Mouse (Mus musculus) CH12F3 (cell line): ENCODE data around the gene Dcaf8.

ENCODE experiments used
- in situ Hi-C: fragments of 300-500 bp; cut with MboI; formaldehyde crosslinking; loops from 2 replicates; pipeline ENCODE4 v1.14.3; 2020; ENCODE audit warnings: low sequenced_read_pairs

Dcaf8 gene

GRCm38 (mm10) chr1:172147835-172148278 lies at the start of gene Dcaf8:
TSS of gene Dcaf8 (plus strand) at chr1:172148084.
- in situ Hi-C loops = no loop called here

DNA sequence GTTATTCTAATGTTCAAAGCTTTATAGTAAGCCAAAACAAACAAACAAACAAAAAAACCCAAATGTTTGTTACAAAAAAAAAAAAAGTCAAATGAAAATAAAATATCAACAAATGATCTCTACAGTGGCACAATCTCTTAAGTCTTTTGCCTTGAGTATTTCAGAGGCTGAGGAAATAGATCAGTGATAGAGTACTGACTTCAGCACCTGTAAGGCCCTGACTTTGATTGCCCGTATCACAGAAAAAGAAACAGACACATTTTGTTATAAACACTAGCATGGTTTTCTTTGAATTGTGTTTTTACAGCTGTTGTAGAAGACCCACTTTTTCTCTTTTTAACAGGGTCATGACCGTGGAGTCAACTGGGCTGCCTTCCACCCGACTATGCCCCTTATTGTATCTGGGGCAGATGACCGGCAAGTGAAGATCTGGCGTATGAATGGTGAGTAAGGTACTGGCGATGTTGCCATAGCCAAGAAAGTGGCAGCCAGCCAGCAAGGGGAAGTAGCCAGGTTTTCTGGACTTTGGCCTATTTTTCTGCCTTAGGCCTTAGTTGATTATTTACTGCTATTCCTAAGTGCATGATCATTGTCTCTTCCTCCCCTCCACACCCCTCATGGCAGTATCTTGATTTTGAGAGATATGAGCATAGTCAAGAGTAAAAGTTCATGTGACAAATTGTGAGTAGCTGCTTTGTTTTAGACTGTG lies 48.4 kb upstream of the Dcaf8 start:
- in situ Hi-C loops = no loop called here

GRCm38 (mm10) chr1:172103619-172104018 lies 44.3 kb upstream of the Dcaf8 start:
- in situ Hi-C loops = no loop called here

DNA sequence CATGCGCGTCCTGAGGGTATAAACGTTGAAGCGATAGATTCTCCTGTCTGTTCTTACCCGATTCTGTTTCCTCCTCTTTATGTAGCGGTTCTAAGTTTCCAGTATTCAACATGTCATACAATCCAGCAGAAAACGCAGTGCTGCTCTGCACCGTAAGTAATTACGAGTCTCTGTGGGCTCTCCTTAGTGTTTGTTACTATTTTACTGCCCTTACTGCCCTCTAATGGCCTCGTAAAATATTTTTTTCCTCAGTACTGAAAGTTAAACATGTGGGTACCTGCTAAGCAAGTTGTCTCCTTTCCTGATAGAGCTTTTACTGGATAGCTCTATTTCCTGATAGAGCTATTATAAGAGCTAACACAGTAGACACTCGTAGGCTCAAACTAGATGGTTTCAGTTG lies 42.8 kb upstream of the Dcaf8 start:
- in situ Hi-C loops = no loop called here

GRCm38 (mm10) chr1:172107777-172108477 lies 40.0 kb upstream of the Dcaf8 start:
- in situ Hi-C loops = no loop called here

DNA sequence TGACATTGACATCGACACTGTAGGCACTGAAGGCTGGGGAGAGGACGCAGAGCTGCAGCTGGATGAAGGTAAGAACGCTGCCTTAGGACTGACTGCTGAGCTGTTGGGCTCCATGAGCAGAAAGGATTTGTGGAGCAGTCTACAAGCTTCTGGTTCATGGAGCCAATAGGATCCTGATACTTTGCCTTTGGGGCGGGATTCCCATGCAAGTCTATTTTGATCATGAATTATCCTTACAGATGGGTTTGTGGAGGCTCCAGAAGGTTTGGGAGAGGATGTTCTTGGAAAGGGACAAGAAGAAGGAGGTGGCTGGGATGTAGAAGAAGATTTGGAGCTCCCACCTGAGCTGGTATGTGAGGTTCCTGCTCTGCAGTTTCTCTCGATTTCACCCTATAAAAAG lies 30.9 kb upstream of the Dcaf8 start:
- in situ Hi-C loops = no loop called here

DNA sequence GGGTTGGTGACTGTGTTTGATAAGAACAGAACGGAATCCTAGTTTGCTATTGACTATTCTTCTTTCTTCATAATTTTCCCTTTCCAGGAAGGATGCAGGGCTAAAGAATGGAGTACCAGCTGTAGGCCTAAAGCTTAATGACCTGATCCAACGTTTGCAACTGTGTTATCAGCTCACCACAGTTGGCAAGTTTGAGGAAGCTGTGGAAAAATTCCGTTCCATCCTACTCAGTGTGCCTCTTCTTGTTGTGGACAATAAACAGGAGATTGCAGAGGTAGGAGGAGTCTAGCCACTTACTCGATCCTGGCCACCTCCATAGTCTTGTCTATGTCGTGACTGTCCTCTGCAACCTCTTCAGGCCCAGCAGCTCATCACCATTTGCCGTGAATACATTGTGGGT lies 28.8 kb upstream of the Dcaf8 start:
- in situ Hi-C loops = no loop called here

GRCm38 (mm10) chr1:172119720-172120119 lies 28.2 kb upstream of the Dcaf8 start:
- in situ Hi-C loops = no loop called here

DNA sequence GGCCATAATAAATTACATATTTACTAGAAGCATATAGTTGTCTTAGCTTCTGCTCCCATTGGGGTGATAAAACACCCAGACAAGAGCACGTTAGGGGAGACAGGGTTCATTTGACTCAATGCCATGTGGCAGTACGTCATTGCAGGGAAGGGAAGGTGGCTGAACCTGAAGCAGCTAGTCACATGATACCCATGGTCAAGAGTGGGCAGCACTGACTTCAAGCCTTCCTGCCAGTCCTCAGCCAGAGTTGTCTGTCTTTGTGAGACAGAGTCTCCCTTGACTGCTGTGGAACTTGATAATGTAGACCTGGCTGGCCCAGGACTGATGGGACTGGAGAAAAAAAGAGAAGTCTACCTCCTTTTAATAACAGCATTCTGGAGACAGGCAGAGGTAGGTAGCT lies 25.2 kb upstream of the Dcaf8 start:
- in situ Hi-C loops = no loop called here

- in situ Hi-C loops = no loop called here
Observed at GRCm38 (mm10) chr1:172124572-172124971, 23.3 kb upstream of the Dcaf8 start.

DNA sequence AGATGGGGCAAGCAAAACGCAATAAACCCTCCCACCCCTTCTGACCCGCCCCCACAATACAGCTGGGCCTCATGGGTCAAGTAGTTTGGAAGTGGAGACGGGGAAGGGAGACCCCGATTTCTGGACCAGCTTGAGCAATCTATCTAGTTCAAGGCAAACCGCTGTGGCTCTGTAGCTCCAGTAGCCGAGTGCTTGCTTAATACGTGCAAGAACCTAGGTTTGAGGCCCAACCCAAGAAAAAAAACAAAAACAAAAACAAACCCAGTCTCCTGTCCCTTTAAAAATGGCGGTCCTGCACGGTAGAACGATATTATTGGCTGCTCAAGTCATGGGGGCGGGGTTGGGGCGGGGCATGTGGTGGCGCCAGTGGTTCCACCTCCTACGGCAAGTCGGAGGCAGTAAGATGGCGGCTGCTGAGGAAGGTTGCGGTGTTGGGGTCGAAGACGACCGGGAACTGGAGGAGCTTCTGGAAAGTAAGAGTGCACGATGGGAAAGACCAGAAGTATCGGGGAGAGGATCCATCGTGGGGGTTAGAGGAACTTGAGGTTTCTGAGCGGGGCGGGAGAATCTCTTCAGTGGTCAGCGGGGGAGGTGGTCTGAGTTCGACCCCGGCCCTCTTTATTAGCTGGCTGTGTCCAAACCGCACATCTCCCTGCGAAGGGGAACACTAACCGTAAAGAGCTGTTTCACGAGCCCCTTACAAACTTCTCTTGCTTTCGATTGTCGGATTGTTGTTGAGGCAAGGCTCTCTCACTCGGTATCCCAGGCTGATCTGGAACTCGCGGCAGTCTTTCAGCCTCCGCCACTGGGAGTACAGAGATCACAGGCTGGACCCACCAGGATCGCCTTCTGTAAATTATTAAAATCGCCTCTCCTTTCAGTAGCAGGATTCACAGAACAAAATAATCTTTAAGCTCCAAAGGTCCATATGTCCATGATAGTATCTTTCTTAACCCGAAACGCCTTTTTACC lies 21.2 kb upstream of the Dcaf8 start, which contains the start of gene Pex19:
Pex19 (plus strand) TSS at position 380 of the 972 bp plus-strand sequence.
- in situ Hi-C loops = no loop called here

- in situ Hi-C loops = no loop called here
Observed at GRCm38 (mm10) chr1:172127487-172127886, 20.4 kb upstream of the Dcaf8 start.

- in situ Hi-C loops = no loop called here
Observed at GRCm38 (mm10) chr1:172128563-172128962, 19.3 kb upstream of the Dcaf8 start.

DNA sequence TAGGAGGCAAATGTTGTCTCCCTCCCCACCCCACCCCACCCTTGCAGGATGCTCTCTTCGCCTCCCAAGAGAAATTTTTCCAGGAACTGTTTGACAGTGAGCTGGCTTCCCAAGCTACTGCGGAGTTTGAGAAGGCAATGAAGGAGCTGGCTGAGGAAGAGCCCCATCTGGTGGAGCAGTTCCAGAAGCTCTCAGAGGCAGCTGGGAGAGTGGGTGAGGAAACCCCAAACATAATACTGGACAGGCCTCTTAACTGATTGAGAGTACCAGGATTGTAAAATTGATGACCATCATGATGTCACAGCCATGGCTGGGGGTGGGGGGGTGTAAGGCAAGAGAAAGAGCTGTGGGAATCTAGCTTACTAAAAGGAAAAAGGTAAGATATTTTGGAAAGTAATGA lies 18.8 kb upstream of the Dcaf8 start:
- in situ Hi-C loops = no loop called here

DNA sequence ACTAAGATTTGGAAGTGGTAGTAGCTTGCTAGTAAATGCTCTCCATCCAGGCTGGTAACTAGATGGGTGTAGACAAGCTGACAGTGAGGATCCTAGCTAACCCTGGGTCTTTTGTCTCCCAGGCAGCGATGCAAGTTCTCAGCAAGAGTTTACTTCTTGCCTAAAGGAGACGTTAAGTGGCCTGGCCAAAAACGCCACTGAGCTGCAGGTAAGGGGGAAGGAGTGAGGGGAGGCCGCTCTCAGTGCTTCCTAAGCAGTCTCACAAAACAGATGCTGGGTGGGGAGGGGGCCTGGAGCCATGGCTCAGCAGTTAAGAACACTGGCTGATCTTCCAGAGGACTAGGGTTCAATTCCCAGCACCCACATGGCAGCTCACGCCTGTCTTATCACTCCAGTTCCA lies 18.1 kb upstream of the Dcaf8 start:
- in situ Hi-C loops = no loop called here

DNA sequence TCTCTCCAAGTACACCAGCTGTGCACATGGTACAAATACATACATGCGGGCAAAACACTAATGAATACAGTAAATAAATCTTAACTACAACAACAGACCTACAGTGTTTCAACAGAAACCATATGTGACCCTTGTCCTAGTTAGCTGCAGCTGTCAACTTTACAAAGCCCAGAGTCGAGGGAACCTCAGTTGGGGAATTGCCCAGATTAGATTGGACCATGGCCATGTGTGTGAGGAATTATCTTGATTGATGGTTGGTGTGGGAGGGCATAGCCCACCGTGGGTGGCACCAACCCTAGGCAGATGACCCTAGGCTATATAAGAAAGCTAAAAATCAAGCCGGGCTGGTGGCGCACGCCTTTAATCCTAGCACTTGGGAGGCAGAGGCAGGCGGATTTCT lies 15.6 kb upstream of the Dcaf8 start:
- in situ Hi-C loops = no loop called here

DNA sequence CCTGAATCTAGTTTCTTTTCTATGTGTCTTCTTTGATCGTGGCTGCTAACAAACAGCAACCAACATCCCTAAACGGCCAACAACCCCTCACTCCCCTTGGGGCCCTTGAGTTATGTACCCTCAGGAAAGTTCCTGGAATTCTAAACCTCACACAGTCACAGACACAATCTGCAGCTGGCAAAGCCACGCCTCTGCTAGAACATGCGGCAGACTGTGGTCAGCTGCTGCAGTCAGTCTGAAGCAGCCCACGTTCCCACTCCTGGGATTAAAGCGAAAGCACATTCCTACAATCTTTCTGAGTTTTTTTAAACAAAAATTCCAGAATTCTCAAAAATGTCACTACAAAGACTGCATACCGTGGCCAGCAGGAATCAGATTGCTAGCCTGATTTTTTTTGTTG lies 14.3 kb upstream of the Dcaf8 start:
- in situ Hi-C loops = no loop called here

- in situ Hi-C loops = no loop called here
Observed at GRCm38 (mm10) chr1:172134072-172134471, 13.8 kb upstream of the Dcaf8 start.

DNA sequence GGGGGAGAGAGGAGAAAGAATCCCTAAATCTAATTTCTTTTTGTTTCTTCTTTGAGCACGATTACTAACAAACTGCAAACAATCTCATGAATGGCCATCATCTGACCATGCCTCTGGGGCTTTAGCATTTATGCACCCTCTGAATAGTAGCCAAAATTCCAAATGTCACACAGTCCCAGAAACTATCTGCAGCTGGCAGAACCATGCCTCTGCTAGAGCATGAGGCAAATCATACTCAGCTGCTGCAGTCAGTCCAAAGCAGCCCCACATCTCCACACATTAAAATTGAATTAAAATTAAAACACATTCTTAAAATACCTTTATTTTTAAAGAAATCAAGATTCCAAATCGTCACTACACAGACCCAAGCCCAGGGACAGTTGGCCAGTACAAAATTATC lies 7.7 kb upstream of the Dcaf8 start:
- in situ Hi-C loops = no loop called here

GRCm38 (mm10) chr1:172140825-172141224 lies 7.1 kb upstream of the Dcaf8 start:
- in situ Hi-C loops = no loop called here

- in situ Hi-C loops = no loop called here
Observed at GRCm38 (mm10) chr1:172141529-172141928, 6.4 kb upstream of the Dcaf8 start.
